Mouse (Mus musculus) lung, adult 18-20 months (tissue): ENCODE data around the gene Ilk.
A peak's percentile ranks its signal among the peaks of the same experiment; 100 is the strongest.
"Not testable (repeated sequence)": the region's sequence is repeated elsewhere in the genome, so short reads cannot be mapped to it uniquely, and the experiment has no call there.

ENCODE experiments used
- DNase-seq, 2 experiments: peaks; one replicate each; pipeline ENCODE4 v3.0.0; 2022; ENCODE audit warnings: mixed read lengths in 2 of 2

Ilk gene

DNA sequence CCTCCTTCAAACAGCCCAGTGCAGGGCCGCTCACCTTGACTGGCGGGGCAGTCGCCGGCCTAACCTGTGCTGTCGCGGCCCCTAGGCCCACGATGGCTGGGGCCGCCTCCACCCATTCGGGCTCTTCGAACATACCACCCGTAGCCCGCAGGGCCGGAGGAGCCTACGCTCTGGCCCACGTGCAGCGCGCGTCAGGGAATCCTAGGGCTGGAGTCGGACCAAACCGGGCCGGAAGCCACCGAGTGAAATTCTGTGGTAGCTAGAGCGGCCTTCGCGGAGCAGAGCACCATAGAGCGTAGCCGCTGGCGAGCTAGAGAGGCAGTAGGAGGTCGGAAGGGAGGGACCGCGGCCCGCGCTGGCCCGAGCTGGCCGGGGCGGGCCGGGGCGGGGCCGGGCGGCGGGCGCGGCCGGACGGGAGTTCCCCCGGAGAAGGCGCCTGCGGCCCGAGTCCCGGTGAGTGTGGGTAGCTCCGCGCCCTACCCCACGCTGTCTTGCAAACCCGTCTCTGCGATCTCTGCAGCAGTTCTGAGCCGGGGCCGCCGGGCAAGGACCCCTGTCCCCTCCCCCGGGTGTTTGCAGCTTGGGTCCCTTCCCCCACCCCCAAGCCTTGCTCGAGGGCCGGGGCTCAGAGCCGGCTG lies at the start of gene Ilk:
Gene Ilk, plus strand, starts transcription at position 329 of the 638 bp plus-strand sequence.
- peak; percentile 96 for DNase-seq

DNA sequence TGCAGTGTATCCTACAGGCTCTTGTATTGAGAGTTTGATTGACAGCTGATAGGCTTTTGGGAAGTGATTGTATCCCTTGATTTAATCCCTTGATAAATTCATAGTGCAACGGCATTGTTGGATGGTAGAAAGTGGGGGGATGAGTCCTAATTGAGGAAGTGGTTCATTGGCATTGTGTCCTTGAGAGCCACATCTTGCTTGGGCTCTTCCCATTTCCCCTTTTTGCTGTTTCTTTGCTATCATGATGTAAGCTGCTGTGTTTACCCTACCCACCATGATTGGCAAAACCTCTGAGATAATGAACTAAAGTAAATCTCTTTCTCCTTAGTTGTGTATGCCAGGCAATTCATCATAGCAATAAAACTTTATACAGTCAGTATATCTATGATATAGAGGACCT lies 45.5 kb upstream of the Ilk start:
- no peak for DNase-seq

DNA sequence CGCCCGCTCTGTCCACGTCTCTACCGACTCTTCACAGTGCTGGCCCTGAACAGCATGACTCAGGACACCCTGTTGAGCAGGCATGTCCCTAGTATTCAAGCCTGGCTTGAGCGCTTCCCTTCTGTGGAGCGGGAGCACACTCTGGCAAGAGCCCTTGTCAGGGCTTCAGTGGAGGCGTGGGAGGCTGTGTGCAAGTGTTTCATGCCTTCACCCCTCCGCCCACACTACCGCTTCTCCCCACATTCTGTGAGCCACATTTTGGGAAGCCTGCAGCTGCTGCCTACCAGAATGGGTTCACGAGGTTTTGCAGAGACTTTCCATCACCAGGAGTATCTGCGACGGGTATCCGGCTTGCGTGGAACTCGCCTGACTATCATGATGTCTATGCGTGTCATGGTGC lies 33.2 kb upstream of the Ilk start:
- DNase-seq: no peak

DNA sequence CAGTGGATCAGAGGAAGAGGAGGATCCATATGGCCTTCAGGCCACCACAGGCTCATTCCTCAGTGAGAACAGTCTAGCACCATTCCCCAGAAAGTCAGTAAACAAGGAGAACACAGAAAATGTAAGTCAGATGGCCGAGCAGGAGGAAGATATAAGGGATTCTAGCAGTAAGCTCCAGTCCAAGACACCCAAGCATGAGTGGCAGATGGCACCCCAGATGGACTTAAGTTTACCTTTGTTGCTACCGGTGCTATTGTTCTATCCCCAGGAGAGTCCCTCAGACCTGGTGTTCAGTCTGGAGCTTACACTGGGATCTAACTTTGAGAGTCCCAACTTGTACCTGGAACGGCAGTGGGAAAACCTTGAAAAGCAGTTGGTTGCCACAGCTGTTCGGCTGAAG lies 32.6 kb upstream of the Ilk start:
- DNase-seq: no peak

DNA sequence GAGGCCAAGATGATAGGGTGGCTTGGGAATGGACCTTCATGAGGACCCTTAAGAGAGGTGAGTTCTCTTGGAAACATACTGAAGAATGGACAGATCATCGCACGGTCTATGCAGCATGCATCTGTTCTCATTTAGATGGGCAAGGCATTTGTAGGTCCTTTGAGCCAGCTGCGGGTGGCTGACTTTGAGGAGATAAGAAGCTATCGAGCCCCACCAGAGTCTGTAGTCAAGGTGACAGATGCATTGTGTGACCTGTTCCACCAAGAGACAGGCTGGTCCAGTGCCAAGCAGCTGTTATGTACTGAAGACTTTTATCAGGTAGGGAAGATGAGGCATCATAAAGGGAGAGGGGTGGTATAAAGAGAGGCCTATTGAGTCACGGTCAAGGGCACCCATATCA lies 27.7 kb upstream of the Ilk start:
- DNase-seq: no peak

DNA sequence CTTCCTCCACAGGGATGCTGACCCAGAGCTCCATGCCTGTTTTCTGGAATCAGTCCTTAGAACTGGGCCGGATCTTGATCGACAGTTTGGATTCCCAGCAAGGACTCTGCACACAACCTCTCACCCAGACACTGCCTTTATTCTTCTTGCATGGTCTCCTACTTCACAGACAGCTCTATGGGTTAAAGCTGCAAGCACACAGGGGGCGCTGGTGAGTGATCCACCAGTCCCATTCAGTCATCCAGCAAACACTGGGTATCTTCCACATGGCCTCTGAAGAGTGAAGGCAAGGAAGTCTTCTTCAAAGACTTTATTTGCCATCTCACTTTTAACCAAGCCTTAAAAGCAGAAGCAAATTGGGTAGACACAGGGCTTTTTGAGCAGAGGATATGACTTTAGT lies 21.0 kb upstream of the Ilk start:
- no peak for DNase-seq

DNA sequence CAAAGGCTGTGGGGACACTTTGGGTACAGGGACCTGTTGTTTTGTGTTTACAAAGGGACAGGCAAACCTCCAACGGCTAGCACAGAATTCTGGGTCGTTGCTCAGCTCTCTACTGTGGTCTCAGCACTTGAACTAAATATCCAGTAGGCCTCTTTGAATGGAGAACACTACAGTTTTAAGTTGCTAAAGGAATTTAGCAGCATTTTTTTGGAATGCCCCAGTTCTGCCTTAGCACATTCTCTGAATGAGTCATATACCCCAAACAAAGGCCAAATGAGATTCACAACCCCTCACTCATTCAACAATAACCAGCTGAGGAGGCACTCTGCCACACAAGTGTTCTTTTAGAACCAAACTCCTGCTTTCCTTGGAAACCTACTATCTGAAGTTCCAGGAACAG lies 14.5 kb upstream of the Ilk start:
- no peak for DNase-seq

DNA sequence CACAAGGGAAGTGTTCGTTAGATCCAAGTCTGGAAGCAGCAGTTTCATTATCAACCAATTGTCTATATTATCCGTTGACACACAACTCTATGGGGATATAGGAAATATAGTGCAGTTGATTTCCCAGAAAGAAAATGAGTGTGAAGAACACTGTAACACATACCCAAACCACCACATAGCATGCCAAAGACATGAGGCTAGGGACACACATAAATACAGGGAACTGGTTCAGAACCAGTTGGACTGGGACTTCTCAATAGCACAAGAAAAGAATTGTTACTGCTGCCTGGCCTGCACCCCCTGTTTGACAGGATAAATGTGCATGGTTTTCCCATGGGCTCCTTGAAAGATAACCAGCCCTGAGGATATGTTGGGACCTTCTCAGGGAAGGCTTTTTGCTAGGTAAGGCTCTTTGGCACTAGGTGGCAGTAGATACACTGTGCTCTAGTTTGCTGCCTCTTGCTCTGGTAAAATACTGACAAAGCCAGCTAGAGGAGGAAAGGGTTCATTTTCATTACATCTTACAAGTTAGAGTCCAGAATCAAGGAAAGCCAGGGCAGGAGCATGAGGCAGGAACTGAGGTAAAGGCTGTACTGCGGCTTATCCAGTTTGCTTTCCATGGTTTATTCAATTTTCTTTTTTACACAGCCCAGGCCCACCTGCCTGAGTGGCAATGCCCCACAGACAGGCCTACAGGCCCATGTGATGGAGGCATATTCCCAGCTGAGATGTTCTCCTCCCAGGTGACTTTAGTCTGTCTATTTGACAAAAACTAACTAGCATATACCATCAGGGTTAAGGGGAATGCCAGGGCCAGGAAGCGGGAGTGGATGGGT lies 10.0 kb upstream of the Ilk start:
- DNase-seq: peak; percentile 38 to 59

DNA sequence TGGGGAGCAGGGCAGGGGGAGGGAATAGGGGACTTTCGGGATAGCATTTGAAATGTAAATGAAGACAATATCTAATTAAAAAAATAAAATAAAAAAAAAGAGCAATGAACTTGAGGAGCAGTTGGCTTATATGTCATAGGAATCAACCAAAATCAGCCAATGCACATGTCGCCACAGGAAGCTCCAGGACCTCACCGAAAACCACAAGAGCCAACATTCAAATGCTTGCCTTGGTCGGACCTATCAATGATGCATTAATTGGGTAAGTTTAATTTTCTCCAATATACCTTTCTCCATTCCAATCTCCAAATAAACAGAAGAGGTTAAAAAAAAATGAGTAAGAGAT lies 9.4 kb upstream of the Ilk start:
- no peak for DNase-seq

DNA sequence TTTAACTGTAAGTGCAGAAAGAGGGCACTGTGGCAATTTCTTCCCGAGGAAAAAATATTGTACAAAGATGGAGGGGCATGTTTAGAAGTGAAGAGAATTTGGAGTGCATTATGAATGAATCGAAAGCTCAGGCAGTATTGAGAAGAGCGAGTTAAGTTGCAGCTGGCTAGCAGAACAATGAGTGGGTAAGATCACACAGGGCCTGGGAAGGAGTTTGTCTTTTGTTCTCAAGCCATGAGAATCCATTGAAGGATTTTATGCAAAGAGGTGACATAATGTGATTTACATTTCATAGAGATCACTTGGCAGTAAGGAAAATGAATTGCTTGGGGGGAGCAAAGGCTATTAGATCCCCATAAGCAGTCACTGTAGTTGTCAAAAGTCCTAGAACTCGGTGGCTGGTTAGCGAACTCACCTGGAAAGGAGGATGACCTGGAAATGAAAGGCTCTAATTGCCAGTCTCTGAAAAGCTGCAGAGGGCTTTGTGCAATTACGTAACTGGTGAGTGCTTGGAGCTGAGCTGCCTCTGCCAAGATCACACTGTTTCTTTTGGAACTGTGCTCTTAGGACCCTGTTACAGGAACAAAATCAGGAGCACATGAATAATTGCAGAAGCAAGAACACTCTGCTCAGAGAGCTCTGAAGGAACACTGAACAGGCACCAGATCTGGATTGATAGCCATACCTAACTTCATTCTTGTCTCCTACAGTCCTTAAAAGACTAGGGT lies 7.5 kb upstream of the Ilk start:
- DNase-seq: peak in 1 of 2 experiments; percentile 51

DNA sequence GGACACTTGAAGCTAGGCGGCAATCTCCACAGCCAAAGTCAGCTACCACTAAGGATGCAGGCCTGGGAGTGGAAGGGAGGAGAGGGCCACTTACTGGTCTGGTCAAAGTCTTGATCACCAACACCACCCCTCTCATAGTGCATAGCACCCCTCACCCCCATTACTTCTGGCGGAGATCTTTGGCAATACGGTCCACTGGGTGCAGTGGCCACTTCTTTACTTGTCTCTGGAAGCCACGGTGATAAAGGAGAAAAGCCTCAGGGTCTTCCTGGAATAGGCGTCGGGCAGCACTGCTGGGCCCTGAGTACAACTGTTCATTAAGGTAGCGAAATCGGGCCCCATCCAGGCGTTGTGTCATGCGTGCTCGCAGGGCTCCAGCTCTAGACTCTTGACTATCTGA lies 2.6 kb upstream of the Ilk start:
- DNase-seq: no peak

DNA sequence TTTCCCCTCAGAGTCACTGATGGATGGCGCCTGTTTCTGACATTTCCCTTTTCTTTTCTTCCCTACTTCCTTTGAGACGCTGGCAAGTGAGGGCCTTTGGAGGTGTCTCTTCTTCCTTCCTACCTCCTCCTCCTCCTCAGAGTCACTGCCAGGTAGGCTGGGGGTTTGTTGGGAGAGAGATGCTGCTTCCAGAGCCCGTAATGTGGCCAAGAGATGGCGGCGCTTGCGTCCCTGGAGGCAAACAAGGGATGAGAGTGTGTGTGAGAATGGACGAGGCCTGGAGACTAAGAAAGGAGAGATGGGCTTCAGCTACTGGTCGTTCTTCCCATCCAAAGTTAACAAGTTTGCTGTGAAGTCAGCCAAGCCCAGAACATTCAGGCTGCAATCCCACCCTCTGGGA lies 1.6 kb upstream of the Ilk start:
- DNase-seq: no peak

DNA sequence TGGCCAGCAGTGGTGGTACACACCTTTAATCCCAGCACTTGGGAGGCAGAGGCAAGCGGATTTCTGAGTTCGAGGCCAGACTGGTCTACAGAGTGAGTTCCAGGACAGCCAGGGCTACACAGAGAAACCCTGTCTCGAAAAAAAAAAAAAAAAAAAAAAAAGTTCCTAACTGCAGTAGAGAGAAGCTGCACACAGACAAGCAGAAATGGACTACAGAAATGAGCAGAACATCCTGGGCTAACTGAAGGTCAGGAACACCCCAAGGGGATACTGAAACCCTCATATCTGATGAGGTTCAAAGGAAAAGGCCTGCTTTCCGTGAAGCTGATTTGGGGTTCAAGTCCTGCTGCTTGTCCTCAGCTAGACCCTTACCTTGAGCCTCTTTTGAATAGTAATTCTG lies 928 bp upstream of the Ilk start:
- DNase-seq: not testable (repeated sequence)

DNA sequence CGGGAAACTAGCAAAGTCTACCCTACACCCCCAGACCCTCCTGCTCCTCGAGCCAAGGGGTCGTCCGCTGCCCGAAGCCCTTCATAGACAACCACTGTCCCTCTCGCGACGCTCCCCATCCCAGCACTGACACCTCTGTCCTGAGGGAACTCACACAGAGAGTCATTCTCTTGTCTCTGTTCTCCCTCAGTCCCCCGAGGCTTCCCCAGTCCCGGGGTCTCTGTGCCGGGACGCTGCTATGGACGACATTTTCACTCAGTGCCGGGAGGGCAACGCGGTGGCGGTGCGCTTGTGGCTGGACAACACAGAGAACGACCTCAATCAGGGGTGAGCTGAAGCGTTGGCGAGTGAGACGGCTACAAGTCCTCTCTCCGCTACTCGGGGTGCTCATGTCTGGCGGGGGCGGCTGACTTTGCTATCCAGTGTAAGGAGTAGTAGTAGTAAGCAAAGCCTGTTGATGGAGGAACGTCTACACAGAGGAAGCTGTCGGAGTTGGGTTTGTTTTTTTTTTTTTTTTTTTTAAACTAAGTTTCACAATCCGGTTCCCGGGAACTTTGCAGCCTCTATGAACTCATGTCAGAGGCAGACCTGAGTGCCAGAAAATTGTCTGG lies 624 bp downstream of the Ilk start, which contains the start of gene Rrp8:
Gene Rrp8, minus strand, starts transcription at position 475 of the 611 bp plus-strand sequence.
- peak; percentile 41 to 56 for DNase-seq

DNA sequence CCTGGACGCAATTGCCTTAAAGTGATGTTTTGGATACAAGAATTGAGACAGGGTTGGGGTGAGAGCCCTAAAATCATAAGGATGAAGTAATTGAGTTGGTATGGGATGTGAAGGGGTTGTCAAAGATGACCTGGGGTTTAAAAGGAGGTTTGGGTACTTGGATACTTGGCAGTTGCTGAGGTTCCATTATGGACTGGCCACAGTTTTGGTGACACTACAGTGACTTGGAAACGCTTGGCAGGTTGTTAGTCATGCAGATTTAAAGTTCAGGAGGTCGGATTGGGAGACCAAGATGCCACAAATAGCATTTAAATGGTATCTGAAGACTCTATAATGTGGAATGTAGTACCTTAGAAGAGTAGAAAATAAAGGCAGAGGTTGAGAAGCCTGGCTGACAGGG lies 1.3 kb downstream of the Ilk start:
- no peak for DNase-seq

DNA sequence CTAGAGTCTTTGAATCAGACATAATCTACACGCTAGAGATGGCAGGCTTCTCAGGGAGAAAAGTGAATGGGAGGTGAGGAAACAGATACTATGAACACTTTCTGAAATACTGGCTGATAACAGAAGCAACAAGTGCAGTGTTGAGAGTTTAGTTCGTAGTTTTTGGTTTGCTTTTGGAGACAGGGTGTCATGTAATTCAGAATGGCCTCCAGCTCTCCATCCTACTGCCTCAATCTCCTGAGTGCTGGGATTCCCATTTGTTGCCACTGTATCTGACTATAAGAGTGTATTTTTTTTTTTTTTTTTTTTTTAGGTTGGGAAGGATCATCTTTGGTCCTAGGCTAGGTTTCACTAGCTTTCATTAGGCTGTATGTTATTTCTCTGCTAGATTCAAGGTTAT lies 1.9 kb downstream of the Ilk start:
- DNase-seq: no peak

DNA sequence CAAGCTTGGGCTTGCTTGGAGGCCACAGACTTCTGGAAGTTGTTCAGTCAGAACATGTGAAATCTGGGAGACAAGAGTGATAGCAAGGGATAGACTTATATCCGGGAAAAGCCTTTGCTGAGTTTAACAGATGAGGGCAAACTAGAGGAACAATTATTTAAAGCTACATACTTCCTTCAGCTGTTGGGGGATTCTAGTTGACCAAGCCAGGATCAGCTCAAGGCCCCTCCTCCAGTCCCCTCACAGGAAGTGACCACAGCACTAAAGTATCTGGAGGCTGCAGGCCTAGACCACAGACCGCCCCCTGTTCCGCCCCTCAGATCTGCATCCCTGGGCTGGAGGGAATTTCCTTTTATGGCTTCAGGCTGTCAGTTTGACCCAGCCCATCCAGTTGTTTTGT lies 2.6 kb downstream of the Ilk start:
- peak; percentile 78 to 85 for DNase-seq

DNA sequence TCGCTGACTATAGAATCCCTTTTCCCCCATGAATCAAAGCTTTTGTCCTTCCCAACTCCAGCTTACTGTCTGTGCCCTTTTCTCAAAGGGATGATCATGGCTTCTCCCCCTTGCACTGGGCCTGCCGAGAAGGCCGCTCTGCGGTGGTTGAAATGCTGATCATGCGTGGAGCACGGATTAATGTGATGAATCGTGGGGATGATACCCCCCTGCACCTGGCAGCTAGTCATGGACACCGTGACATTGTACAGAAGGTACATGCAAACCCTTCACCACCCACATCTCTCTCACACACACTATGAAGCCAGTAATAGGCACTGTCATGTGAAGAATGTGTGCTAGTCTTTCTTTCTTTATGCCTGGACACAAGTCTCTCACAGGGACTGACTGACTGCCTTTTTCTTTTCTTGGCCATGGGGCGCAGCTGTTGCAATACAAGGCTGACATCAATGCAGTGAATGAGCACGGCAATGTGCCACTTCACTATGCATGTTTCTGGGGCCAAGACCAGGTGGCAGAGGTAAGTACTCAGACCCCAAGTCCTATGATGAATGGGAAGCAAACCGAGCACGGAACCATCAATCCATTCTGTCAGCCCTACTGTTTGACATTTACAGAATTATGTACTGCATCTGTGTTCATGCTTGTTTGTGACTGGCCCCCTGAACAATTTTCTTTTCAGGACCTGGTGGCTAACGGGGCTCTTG lies 3.9 kb downstream of the Ilk start:
- DNase-seq: peak in 1 of 2 experiments; percentile 2

DNA sequence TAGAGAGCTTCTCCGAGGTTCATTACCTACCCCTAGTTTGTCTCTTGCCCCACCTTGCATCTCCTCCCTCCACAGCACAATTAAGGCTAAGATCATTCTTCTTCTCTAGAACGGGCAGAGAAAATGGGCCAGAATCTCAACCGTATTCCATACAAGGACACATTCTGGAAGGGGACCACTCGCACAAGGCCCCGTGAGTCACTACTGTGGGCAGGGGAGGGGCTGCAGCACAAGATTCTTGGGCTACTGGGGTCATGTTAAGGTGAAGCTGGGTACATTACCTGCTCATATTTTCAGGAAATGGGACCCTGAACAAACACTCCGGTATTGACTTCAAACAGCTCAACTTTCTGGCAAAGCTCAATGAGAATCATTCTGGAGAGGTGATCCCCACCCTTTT lies 4.5 kb downstream of the Ilk start:
- peak; percentile 26 to 45 for DNase-seq

DNA sequence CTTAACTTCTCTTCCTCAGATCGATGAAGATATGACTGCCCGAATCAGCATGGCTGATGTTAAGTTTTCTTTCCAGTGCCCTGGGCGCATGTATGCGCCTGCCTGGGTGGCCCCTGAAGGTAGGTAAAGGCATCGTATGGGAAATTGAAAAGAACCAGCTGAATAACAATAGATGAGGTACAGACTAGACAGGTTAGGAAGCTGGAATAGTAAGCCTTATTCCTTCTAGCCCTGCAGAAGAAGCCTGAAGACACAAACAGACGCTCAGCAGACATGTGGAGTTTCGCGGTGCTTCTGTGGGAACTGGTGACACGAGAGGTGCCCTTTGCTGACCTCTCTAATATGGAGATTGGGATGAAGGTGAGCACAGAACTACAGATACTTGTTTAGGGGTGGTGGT lies 5.6 kb downstream of the Ilk start:
- no peak for DNase-seq

DNA sequence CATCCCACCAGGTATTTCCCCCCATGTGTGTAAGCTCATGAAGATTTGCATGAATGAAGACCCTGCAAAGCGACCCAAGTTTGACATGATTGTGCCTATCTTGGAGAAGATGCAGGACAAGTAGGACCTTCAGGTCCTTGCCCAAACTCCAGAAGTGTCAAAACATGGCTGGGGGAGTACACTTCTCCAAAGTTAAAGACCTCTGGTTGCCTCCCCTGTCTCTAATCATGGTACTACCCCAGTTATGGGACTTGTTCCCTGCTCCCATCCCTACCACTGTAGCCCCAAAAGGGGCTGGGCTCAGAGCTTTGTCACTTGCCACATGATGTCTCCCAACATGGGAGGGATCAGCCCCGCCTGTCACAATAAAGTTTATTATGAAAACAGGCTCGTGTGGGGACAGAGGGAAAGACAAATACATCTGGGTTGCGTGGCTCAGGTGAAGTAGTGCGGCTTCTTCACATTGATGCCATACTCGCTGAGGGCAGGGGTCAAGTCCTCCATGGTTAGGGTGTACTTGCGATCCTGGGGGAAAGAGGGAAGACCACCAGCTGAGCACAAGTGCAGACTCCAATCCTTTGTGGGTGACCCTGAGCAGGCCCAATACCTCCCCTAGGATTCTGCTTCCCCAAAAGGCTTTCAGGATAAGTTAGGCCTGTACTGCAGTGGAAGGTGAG lies 6.3 kb downstream of the Ilk start:
- DNase-seq: peak in 1 of 2 experiments; percentile 2
